Mouse (Mus musculus) heart, adult 2 months (tissue): ENCODE measurements at regions not wholly inside any gene's neighbourhood (a gene's known extent, or its start where the extent isn't known, plus 50 kb on each side); places are given as distances from the start of the nearest gene placed in this dataset.
A peak's percentile ranks its signal among the peaks of the same experiment; 100 is the strongest.

Source experiments
- DNase-seq, 2 experiments: peaks; one replicate each; pipeline ENCODE4 v3.0.0; 2021
- H3K27ac ChIP-seq: fragments of 200-600 bp; 2 replicates; pipeline ENCODE4 v1.8.1; 2022
- H3K27me3 ChIP-seq: fragments of 200-500 bp; 2 replicates; pipeline ENCODE4 v1.6.1; 2012; ENCODE audit warnings: mild to moderate bottlenecking, low read length, inconsistent platforms, mixed read lengths; ENCODE audit not compliant: control insufficient read depth, insufficient read depth
- H3K36me3 ChIP-seq: fragments of 200-500 bp; 2 replicates; pipeline ENCODE4 v1.6.1; 2012; ENCODE audit warnings: low read length, inconsistent platforms; ENCODE audit not compliant: control insufficient read depth, insufficient read depth
- H3K4me1 ChIP-seq: fragments of 200-500 bp; 2 replicates; pipeline ENCODE4 v1.6.1; 2011; ENCODE audit warnings: low read length; ENCODE audit not compliant: control insufficient read depth, insufficient read depth
- H3K4me3 ChIP-seq: fragments of 200-600 bp; 2 replicates; pipeline ENCODE4 v1.8.1; 2022
- H3K79me2 ChIP-seq: fragments of 200-500 bp; replicated peaks from 2 replicates; pipeline ENCODE4 v1.6.1; 2012; ENCODE audit warnings: mild to moderate bottlenecking, inconsistent platforms, low read length, moderate library complexity, mixed read lengths; ENCODE audit not compliant: control insufficient read depth, insufficient read depth
- H3K9ac ChIP-seq: fragments of 200-500 bp; 2 replicates; pipeline ENCODE4 v1.6.1; 2012; ENCODE audit warnings: low read depth, mild to moderate bottlenecking, control low read depth, inconsistent platforms, low read length, mixed read lengths
- CTCF ChIP-seq: fragments of 200-600 bp; IDR thresholded peaks from 2 replicates; pipeline ENCODE4 v1.8.1; 2022; ENCODE audit warnings: antibody characterized with exemption, mild to moderate bottlenecking, moderate library complexity
- EP300 ChIP-seq: fragments of 200-500 bp; IDR thresholded peaks from 2 replicates; pipeline ENCODE4 v1.6.1; 2011; ENCODE audit warnings: low read depth, low read length, control low read depth; ENCODE audit not compliant: insufficient read depth
- POLR2A ChIP-seq: fragments of 200-500 bp; IDR thresholded peaks from 2 replicates; pipeline ENCODE4 v1.6.1; 2011; ENCODE audit warnings: mild to moderate bottlenecking, low read depth, low read length, control low read depth; ENCODE audit not compliant: insufficient read depth
- WGBS: fragments of 180-500 bp; shearing (Covaris S2); methylation state at CpG from one replicate; pipeline ENCODE4 v1.1.7; 2018; 5-methylcytosine and 5-hydroxymethylcytosine counted together
- intact Hi-C: fragments of 180-260 bp; cut with DNase I; formaldehyde crosslinking; loops from one replicate; pipeline ENCODE4 v1.15.1; 2025

GRCm38 (mm10) chr6:91615022-91615421, 68.8 kb upstream of the Slc6a6 start:
- Histone ChIP-seq H3K4me1 (peaks cover 5% of the 10 kb centered on the region), H3K27me3 (no peaks in the 10 kb centered on the region), H3K79me2 (no peaks in the 10 kb centered on the region), H3K36me3 (no peaks in the 10 kb centered on the region), H3K9ac (no peak overlapping the region), H3K27ac (no peak overlapping the region), H3K4me3 (no peak overlapping the region)
- TF ChIP-seq POLR2A, result no peak
- TF ChIP-seq CTCF, result no peak
- TF ChIP-seq EP300, result no peak
- no peak for DNase-seq
- intact Hi-C loops, result no loop called here
- 91% methylated on average over 2 of the region's 2 CpGs for WGBS

- Histone ChIP-seq H3K27me3 (no peaks in the 10 kb centered on the region), H3K4me3 (no peak overlapping the region), H3K79me2 (no peaks in the 10 kb centered on the region), H3K27ac (no peak overlapping the region), H3K36me3 (no peaks in the 10 kb centered on the region), H3K4me1 (peaks cover 7% of the 10 kb centered on the region), H3K9ac (no peak overlapping the region)
- no peak for DNase-seq
- WGBS, result 87% methylated on average over 7 of the region's 7 CpGs
- intact Hi-C loops, result no loop called here
- no peak for TF ChIP-seq CTCF
- TF ChIP-seq EP300, result no peak
Measured at GRCm38 (mm10) chr6:91616541-91616940, 67.3 kb upstream of the Slc6a6 start.

GRCm38 (mm10) chr6:91617031-91617596, 66.7 kb upstream of the Slc6a6 start:
- H3K4me3 ChIP-seq, result no peak overlapping the region
- no peak overlapping the region for H3K9ac ChIP-seq
- no peaks in the 10 kb centered on the region for H3K79me2 ChIP-seq
- peak; percentile 34 to 49 for DNase-seq
- 14% methylated on average over 13 of the region's 13 CpGs for WGBS
- no peaks in the 10 kb centered on the region for H3K27me3 ChIP-seq
- TF ChIP-seq CTCF (no peak), POLR2A (no peak), EP300 (no peak)
- H3K4me1 ChIP-seq, result peaks cover 7% of the 10 kb centered on the region
- H3K36me3 ChIP-seq, result no peaks in the 10 kb centered on the region
- H3K27ac ChIP-seq, result no peak overlapping the region
- intact Hi-C loops, result no loop called here

- Histone ChIP-seq H3K27ac (no peak overlapping the region), H3K27me3 (no peaks in the 10 kb centered on the region), H3K79me2 (no peaks in the 10 kb centered on the region), H3K4me3 (no peak overlapping the region), H3K4me1 (peaks cover 7% of the 10 kb centered on the region), H3K9ac (no peak overlapping the region), H3K36me3 (no peaks in the 10 kb centered on the region)
- no peak for TF ChIP-seq POLR2A
- no peak for TF ChIP-seq EP300
- TF ChIP-seq CTCF, result no peak
- no peak for DNase-seq
- 86% methylated on average over 10 of the region's 10 CpGs for WGBS
- intact Hi-C loops, result no loop called here
Measured at GRCm38 (mm10) chr6:91617685-91618084, 66.2 kb upstream of the Slc6a6 start.

GRCm38 (mm10) chr6:91619009-91619408, 64.8 kb upstream of the Slc6a6 start:
- Histone ChIP-seq H3K9ac (no peak overlapping the region), H3K27me3 (no peaks in the 10 kb centered on the region), H3K27ac (no peak overlapping the region), H3K79me2 (no peaks in the 10 kb centered on the region), H3K4me3 (no peak overlapping the region), H3K4me1 (peaks cover 7% of the 10 kb centered on the region), H3K36me3 (no peaks in the 10 kb centered on the region)
- intact Hi-C loops, result no loop called here
- 83% methylated on average over 6 of the region's 6 CpGs for WGBS
- no peak for DNase-seq
- TF ChIP-seq EP300 (no peak), POLR2A (no peak), CTCF (no peak)

- H3K27me3 ChIP-seq, result no peaks in the 10 kb centered on the region
- DNase-seq, result peak in 1 of 2 experiments; percentile 36
- TF ChIP-seq POLR2A (no peak), EP300 (no peak)
- H3K4me3 ChIP-seq, result no peak overlapping the region
- no peak overlapping the region; the same call in 1 of the 2 replicates for H3K27ac ChIP-seq
- no peaks in the 10 kb centered on the region for H3K36me3 ChIP-seq
- H3K9ac ChIP-seq, result no peak overlapping the region
- H3K4me1 ChIP-seq, result peaks cover 7% of the 10 kb centered on the region
- intact Hi-C loops, result no loop called here
- H3K79me2 ChIP-seq, result no peaks in the 10 kb centered on the region
- 65% methylated on average over 13 of the region's 13 CpGs for WGBS
Measured at GRCm38 (mm10) chr6:91619735-91620732, 63.8 kb upstream of the Slc6a6 start.
